Mouse (Mus musculus): ENCODE measurements around the gene Cars. TPM values are rescaled to one million over a fixed set of nuclear protein-coding genes. Genes with fewer than 3 reads are reported as not detected.

Cars gene
- total and polyA plus RNA-seq, 3 experiments = 40.8 to 73.5 TPM; not detected in 1

- no peak overlapping the region for H3K9ac ChIP-seq (ENCODE audit: control insufficient read depth, low read depth, low read length, poor library complexity, severe bottlenecking)
- H3K36me3 ChIP-seq (ENCODE audit: control insufficient read depth in 1 of 2, insufficient read depth in 2 of 2, low read length in 2 of 2) = peaks cover 0 to 2% of the 10 kb centered on the region in 2 experiments; a peak in 1 of 4 replicates
- DNase-seq (ENCODE audit: low read depth, low spot score) = no peak
- no peak for TF ChIP-seq CHD1 (IDR thresholded peaks at IDR 0.05; ENCODE audit: low read depth, low read length)
- TF ChIP-seq GATA1 (IDR thresholded peaks at IDR 0.05; ENCODE audit: low read depth, low read length) = no peak
- TF ChIP-seq POLR2AphosphoS2 (IDR thresholded peaks at IDR 0.05; ENCODE audit: low read length) = peak; percentile 73; the same call in 1 of the 2 replicates
- no peak; the same call in 1 of the 2 replicates for TF ChIP-seq NELFE (IDR thresholded peaks at IDR 0.05; ENCODE audit: low read depth, low read length)
- TF ChIP-seq POLR2AphosphoS5 (IDR thresholded peaks at IDR 0.05; ENCODE audit: borderline replicate concordance, low read depth, low read length) = no peak
- no peak for TF ChIP-seq UBTF (IDR thresholded peaks at IDR 0.05; ENCODE audit: borderline replicate concordance, insufficient read depth, low read depth, low read length)
- no peak for TF ChIP-seq USF1 (IDR thresholded peaks at IDR 0.05; ENCODE audit: low read depth, low read length)
- TF ChIP-seq RAD21 (IDR thresholded peaks at IDR 0.05; ENCODE audit: low read depth, low read length) = no peak
- no peak; the same call in 1 of the 2 replicates for TF ChIP-seq ZNF384 (IDR thresholded peaks at IDR 0.05; ENCODE audit: low read depth, low read length)
- TF ChIP-seq EP300 (IDR thresholded peaks at IDR 0.05; ENCODE audit: low read depth in 1 of 2, low read length in 2 of 2) = 0 out of 4 replicates have a peak, but pooled peaks of 1 of the 2 experiments have one; percentile 3
- TF ChIP-seq POLR2A (IDR thresholded peaks at IDR 0.05; ENCODE audit: control insufficient read depth in 1 of 2, insufficient read depth in 1 of 2, low read depth in 1 of 2, low read length in 2 of 2, poor library complexity in 1 of 2) = no peak
- TF ChIP-seq CHD2 (IDR thresholded peaks at IDR 0.05; ENCODE audit: low read length) = no peak
- no peak for TF ChIP-seq NRF1 (IDR thresholded peaks at IDR 0.05; ENCODE audit: insufficient read depth, low read depth, low read length, poor library complexity, severe bottlenecking)
- no peak for TF ChIP-seq TCF12 (IDR thresholded peaks at IDR 0.05; ENCODE audit: low read depth, low read length)
- no peak for TF ChIP-seq KAT2A (conservative IDR thresholded peaks at IDR 0.05; ENCODE audit: low read depth, low read length)
- 0 out of 2 replicates have a peak, but pooled peaks have one; percentile 5 for TF ChIP-seq ZMIZ1 (IDR thresholded peaks at IDR 0.05; ENCODE audit: low read depth, low read length)
- no peak for TF ChIP-seq MYC (IDR thresholded peaks at IDR 0.05; ENCODE audit: low read depth, low read length)
- H3K9me3 ChIP-seq (replicated peaks; ENCODE audit: insufficient read depth, low read length) = no peaks in the 10 kb centered on the region
- H3K27ac ChIP-seq (ENCODE audit: control insufficient read depth, low read depth, low read length) = no peak overlapping the region
- peaks cover 0 to 7% of the 10 kb centered on the region in 2 experiments; a peak in 2 of 4 replicates for H3K4me1 ChIP-seq (ENCODE audit: control insufficient read depth in 1 of 2, insufficient read depth in 2 of 2, low read length in 2 of 2)
- H3K4me3 ChIP-seq (ENCODE audit: control insufficient read depth in 1 of 2, insufficient read depth in 1 of 2, low read depth in 2 of 2, low read length in 2 of 2) = no peak overlapping the region
- no peaks in the 10 kb centered on the region for H3K27me3 ChIP-seq (ENCODE audit: control insufficient read depth in 1 of 2, insufficient read depth in 2 of 2, low read length in 2 of 2)
- no peaks in the 10 kb centered on the region for H3K79me2 ChIP-seq (ENCODE audit: control insufficient read depth, insufficient read depth, low read length, poor library complexity)
Observed at GRCm38 (mm10) chr7:143511335-143511712, 88.6 kb downstream of the Cars start.

GRCm38 (mm10) chr7:143510593-143511334 lies 89.1 kb downstream of the Cars start:
- no peaks in the 10 kb centered on the region for H3K27me3 ChIP-seq (ENCODE audit: control insufficient read depth in 1 of 2, insufficient read depth in 2 of 2, low read length in 2 of 2)
- H3K4me1 ChIP-seq (ENCODE audit: control insufficient read depth in 1 of 2, insufficient read depth in 2 of 2, low read length in 2 of 2) = peaks cover 0 to 9% of the 10 kb centered on the region in 2 experiments; a peak in 2 of 4 replicates
- no peak overlapping the region for H3K9ac ChIP-seq (ENCODE audit: control insufficient read depth, low read depth, low read length, poor library complexity, severe bottlenecking)
- H3K79me2 ChIP-seq (ENCODE audit: control insufficient read depth, insufficient read depth, low read length, poor library complexity) = no peaks in the 10 kb centered on the region
- no peak overlapping the region for H3K27ac ChIP-seq (ENCODE audit: control insufficient read depth, low read depth, low read length)
- no peaks in the 10 kb centered on the region for H3K9me3 ChIP-seq (replicated peaks; ENCODE audit: insufficient read depth, low read length)
- DNase-seq (ENCODE audit: low read depth, low spot score) = peak; percentile 59
- H3K36me3 ChIP-seq (ENCODE audit: control insufficient read depth in 1 of 2, insufficient read depth in 2 of 2, low read length in 2 of 2) = peaks cover 0 to 2% of the 10 kb centered on the region in 2 experiments; a peak in 1 of 4 replicates
- H3K4me3 ChIP-seq (ENCODE audit: control insufficient read depth in 1 of 2, insufficient read depth in 1 of 2, low read depth in 2 of 2, low read length in 2 of 2) = no peak overlapping the region
- TF ChIP-seq RCOR1 (IDR thresholded peaks at IDR 0.05; ENCODE audit: low read depth, low read length) (no peak), NELFE (IDR thresholded peaks at IDR 0.05; ENCODE audit: low read depth, low read length) (0 out of 2 replicates have a peak, but pooled peaks have one; percentile 14), SIN3A (IDR thresholded peaks at IDR 0.05; ENCODE audit: low read length) (0 out of 2 replicates have a peak, but pooled peaks have one; percentile 26), SMC3 (IDR thresholded peaks at IDR 0.05; ENCODE audit: low read depth, low read length) (peak; percentile 68), MAFK (IDR thresholded peaks at IDR 0.05; ENCODE audit: borderline replicate concordance, low read depth, low read length) (no peak), TCF12 (IDR thresholded peaks at IDR 0.05; ENCODE audit: low read depth, low read length) (no peak), HCFC1 (IDR thresholded peaks at IDR 0.05; ENCODE audit: low read depth, low read length) (no peak), CTCF (IDR thresholded peaks at IDR 0.05 in 2 of 3, conservative IDR thresholded peaks at IDR 0.05 in 1 of 3; ENCODE audit: control insufficient read depth in 1 of 3, insufficient read depth in 1 of 3, low read depth in 2 of 3, low read length in 3 of 3, poor library complexity in 1 of 3, severe bottlenecking in 1 of 3) (peak in 2 of 3 experiments; percentile 39 to 67; a peak in 5 of 6 replicates), ETS1 (IDR thresholded peaks at IDR 0.05; ENCODE audit: low read depth, low read length) (no peak), ELF1 (IDR thresholded peaks at IDR 0.05; ENCODE audit: low read depth, low read length) (no peak), BHLHE40 (IDR thresholded peaks at IDR 0.05; ENCODE audit: borderline replicate concordance, low read depth, low read length) (no peak), POLR2AphosphoS5 (IDR thresholded peaks at IDR 0.05; ENCODE audit: borderline replicate concordance, low read depth, low read length) (no peak), CHD1 (IDR thresholded peaks at IDR 0.05; ENCODE audit: low read depth, low read length) (no peak), RAD21 (IDR thresholded peaks at IDR 0.05; ENCODE audit: low read depth, low read length) (peak; percentile 66), ZC3H11A (IDR thresholded peaks at IDR 0.05; ENCODE audit: low read depth, low read length) (peak; percentile 68), TAL1 (IDR thresholded peaks at IDR 0.05; ENCODE audit: low read length) (no peak), UBTF (IDR thresholded peaks at IDR 0.05; ENCODE audit: borderline replicate concordance, insufficient read depth, low read depth, low read length) (no peak), MAZ (IDR thresholded peaks at IDR 0.05; ENCODE audit: low read depth, low read length) (no peak), MYC (IDR thresholded peaks at IDR 0.05; ENCODE audit: low read depth, low read length) (no peak)
